Mouse (Mus musculus): Measurements from ENCODE around the gene Tiam2. TPM values are rescaled to one million over a fixed set of nuclear protein-coding genes. Genes with fewer than 3 reads are reported as not detected.

The Tiam2 gene
- polyA plus RNA-seq, 1 experiment = 0.38 TPM

- Histone ChIP-seq H3K27ac (ENCODE audit: insufficient read depth, low read depth, low read length) (no peak overlapping the region), H3K4me3 (ENCODE audit: insufficient read depth, low read length) (no peak overlapping the region), H3K4me1 (ENCODE audit: control insufficient read depth, insufficient read depth, low read length) (no peaks in the 10 kb centered on the region)
- TF ChIP-seq CTCF (IDR thresholded peaks at IDR 0.05; ENCODE audit: low read depth, low read length) (no peak), POLR2A (IDR thresholded peaks at IDR 0.05; ENCODE audit: borderline replicate concordance, low read depth, low read length) (no peak)
These were observed 173.7 kb downstream of the Tiam2 start for GRCm38 (mm10) chr17:3500076-3500475.

DNA sequence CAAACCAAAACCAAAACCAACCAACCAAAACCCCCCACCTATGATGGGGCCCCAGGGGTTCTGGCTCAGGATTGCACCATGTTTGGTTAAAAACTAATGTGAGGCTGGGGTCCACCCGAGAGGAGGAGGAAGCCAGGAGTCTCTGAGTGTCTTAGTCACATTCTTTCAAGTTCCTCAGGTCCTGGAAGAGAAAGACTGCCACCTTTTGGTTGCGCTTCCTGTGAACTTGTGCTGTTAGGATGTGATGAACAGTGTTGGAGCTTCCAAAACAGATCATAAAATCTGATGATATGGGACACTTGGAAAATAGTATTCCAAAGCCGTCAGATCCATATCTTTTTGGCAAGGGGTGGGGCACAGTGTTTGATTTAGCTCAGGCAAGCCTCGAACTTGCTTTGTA, 174.6 kb downstream of the Tiam2 start:
- H3K27ac ChIP-seq (ENCODE audit: insufficient read depth, low read depth, low read length) = no peak overlapping the region
- H3K4me3 ChIP-seq (ENCODE audit: insufficient read depth, low read length) = no peak overlapping the region
- no peaks in the 10 kb centered on the region for H3K4me1 ChIP-seq (ENCODE audit: control insufficient read depth, insufficient read depth, low read length)
- TF ChIP-seq CTCF (IDR thresholded peaks at IDR 0.05; ENCODE audit: low read depth, low read length) (no peak), POLR2A (IDR thresholded peaks at IDR 0.05; ENCODE audit: borderline replicate concordance, low read depth, low read length) (no peak)

- H3K4me1 ChIP-seq (ENCODE audit: control insufficient read depth, insufficient read depth, low read length) = no peaks in the 10 kb centered on the region
- no peak overlapping the region for H3K4me3 ChIP-seq (ENCODE audit: insufficient read depth, low read length)
- no peak overlapping the region for H3K27ac ChIP-seq (ENCODE audit: insufficient read depth, low read depth, low read length)
- TF ChIP-seq CTCF (IDR thresholded peaks at IDR 0.05; ENCODE audit: low read depth, low read length) (no peak), POLR2A (IDR thresholded peaks at IDR 0.05; ENCODE audit: borderline replicate concordance, low read depth, low read length) (no peak)
These were observed 179.3 kb downstream of the Tiam2 start for GRCm38 (mm10) chr17:3505711-3506110.

DNA sequence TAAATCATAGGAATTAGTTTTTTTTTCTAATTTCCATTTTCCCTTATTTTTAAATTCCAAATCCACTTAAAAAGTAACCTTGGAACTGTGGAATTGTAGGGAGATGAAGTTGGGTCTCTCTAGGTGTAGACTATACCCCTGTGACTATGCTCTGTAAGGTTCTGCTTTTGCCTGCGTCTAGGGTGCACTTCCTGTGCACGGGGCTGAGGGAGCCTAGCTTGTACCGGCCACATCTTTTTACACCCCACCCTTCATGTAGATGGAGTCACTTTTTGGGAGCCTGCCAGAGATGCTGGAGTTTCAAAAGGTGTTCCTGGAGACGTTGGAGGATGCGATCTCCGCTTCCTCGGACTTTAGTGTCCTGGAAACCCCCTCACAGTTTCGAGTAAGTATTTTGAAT, 180.1 kb downstream of the Tiam2 start:
- TF ChIP-seq CTCF (IDR thresholded peaks at IDR 0.05; ENCODE audit: low read depth, low read length) = no peak
- TF ChIP-seq POLR2A (IDR thresholded peaks at IDR 0.05; ENCODE audit: borderline replicate concordance, low read depth, low read length) = no peak
- Histone ChIP-seq H3K4me1 (ENCODE audit: control insufficient read depth, insufficient read depth, low read length) (no peaks in the 10 kb centered on the region), H3K4me3 (ENCODE audit: insufficient read depth, low read length) (no peak overlapping the region), H3K27ac (ENCODE audit: insufficient read depth, low read depth, low read length) (no peak overlapping the region)

- Histone ChIP-seq H3K4me1 (ENCODE audit: control insufficient read depth, insufficient read depth, low read length) (no peaks in the 10 kb centered on the region), H3K4me3 (ENCODE audit: insufficient read depth, low read length) (no peak overlapping the region), H3K27ac (ENCODE audit: insufficient read depth, low read depth, low read length) (no peak overlapping the region)
- TF ChIP-seq CTCF (IDR thresholded peaks at IDR 0.05; ENCODE audit: low read depth, low read length) = peak; percentile 32; the same call in 1 of the 2 replicates
- TF ChIP-seq POLR2A (IDR thresholded peaks at IDR 0.05; ENCODE audit: borderline replicate concordance, low read depth, low read length) = no peak
These were observed 183.5 kb downstream of the Tiam2 start for GRCm38 (mm10) chr17:3509841-3510240.

GRCm38 (mm10) chr17:3514316-3514715, 187.9 kb downstream of the Tiam2 start:
- Histone ChIP-seq H3K4me1 (ENCODE audit: control insufficient read depth, insufficient read depth, low read length) (no peaks in the 10 kb centered on the region), H3K27ac (ENCODE audit: insufficient read depth, low read depth, low read length) (no peak overlapping the region)
- TF ChIP-seq POLR2A (IDR thresholded peaks at IDR 0.05; ENCODE audit: borderline replicate concordance, low read depth, low read length) = no peak
- TF ChIP-seq CTCF (IDR thresholded peaks at IDR 0.05; ENCODE audit: low read depth, low read length) = no peak

DNA sequence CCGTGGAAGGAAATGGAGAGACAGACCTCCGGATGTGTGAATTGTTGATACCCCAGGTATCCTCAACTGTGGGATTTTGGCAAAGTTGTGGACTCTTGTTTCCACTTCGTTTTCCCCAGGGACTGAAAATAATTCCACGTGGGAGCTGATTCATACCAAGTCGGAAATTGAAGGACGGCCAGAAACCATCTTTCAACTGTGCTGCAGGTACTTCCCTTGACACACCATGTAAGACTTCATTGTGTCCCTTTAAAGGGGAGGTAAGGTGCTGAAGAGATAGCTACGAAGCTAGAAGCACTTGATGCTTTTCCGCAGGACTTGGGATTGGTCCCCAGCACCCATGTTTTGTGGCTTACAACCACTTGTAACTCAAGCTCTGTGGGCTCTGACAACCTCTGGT, 189.5 kb downstream of the Tiam2 start:
- TF ChIP-seq POLR2A (IDR thresholded peaks at IDR 0.05; ENCODE audit: borderline replicate concordance, low read depth, low read length) (no peak), CTCF (IDR thresholded peaks at IDR 0.05; ENCODE audit: low read depth, low read length) (no peak)
- H3K4me1 ChIP-seq (ENCODE audit: control insufficient read depth, insufficient read depth, low read length) = no peaks in the 10 kb centered on the region
- H3K4me3 ChIP-seq (ENCODE audit: insufficient read depth, low read length) = no peak overlapping the region
- H3K27ac ChIP-seq (ENCODE audit: insufficient read depth, low read depth, low read length) = no peak overlapping the region

More at GRCm38 (mm10) chr17:3514316-3514715, 187.9 kb downstream of the Tiam2 start:
- H3K4me3 ChIP-seq (ENCODE audit: insufficient read depth, low read length) = no peak overlapping the region

GRCm38 (mm10) chr17:3516406-3516805, 190.0 kb downstream of the Tiam2 start:
- Histone ChIP-seq H3K4me3 (ENCODE audit: insufficient read depth, low read length) (no peak overlapping the region), H3K4me1 (ENCODE audit: control insufficient read depth, insufficient read depth, low read length) (no peaks in the 10 kb centered on the region), H3K27ac (ENCODE audit: insufficient read depth, low read depth, low read length) (no peak overlapping the region)
- TF ChIP-seq CTCF (IDR thresholded peaks at IDR 0.05; ENCODE audit: low read depth, low read length) = no peak
- no peak for TF ChIP-seq POLR2A (IDR thresholded peaks at IDR 0.05; ENCODE audit: borderline replicate concordance, low read depth, low read length)

- no peak overlapping the region for H3K27ac ChIP-seq (ENCODE audit: insufficient read depth, low read depth, low read length)
- TF ChIP-seq POLR2A (IDR thresholded peaks at IDR 0.05; ENCODE audit: borderline replicate concordance, low read depth, low read length) (no peak), CTCF (IDR thresholded peaks at IDR 0.05; ENCODE audit: low read depth, low read length) (no peak)
These were observed 194.0 kb downstream of the Tiam2 start for GRCm38 (mm10) chr17:3520344-3520743.

DNA sequence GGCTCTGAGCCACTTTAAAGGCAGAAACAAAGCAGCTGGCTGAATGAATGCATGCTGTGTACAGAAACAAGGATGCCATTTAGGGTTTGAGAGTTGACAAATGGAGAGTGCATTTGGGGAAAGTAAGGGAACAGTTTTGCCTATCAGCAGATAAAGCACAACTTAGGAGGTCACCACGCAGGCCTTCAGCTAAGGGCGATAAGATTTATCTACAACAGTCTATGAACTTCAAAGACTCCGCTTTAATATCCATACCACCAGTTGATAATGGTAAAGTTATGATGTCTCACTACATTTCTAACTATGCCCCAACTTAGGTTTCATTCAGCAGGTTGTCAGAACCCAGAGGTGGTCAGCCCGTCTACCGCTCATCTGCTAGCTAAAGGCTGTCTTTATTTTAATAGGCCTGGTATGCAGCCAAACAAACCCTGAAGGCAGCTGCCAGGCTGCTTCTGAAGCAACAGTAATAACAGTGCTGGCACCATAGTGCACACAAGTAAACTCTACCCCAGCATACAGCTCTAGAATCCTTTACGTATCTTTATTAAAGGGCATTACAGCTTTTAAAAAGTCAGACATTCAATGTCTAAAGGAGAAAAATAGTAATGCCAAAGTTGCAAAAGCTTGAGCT, 201.6 kb downstream of the Tiam2 start:
- peaks cover 5% of the 10 kb centered on the region for H3K4me1 ChIP-seq (ENCODE audit: control insufficient read depth, insufficient read depth, low read length)
- TF ChIP-seq CTCF (IDR thresholded peaks at IDR 0.05; ENCODE audit: low read depth, low read length) (no peak), POLR2A (IDR thresholded peaks at IDR 0.05; ENCODE audit: borderline replicate concordance, low read depth, low read length) (no peak)

More at GRCm38 (mm10) chr17:3520344-3520743, 194.0 kb downstream of the Tiam2 start:
- H3K4me1 ChIP-seq (ENCODE audit: control insufficient read depth, insufficient read depth, low read length) = no peaks in the 10 kb centered on the region
- H3K4me3 ChIP-seq (ENCODE audit: insufficient read depth, low read length) = no peak overlapping the region

More for the DNA sequence above, 201.6 kb downstream of the Tiam2 start:
- Histone ChIP-seq H3K27ac (ENCODE audit: insufficient read depth, low read depth, low read length) (no peak overlapping the region), H3K4me3 (ENCODE audit: insufficient read depth, low read length) (no peak overlapping the region)
